Mouse (Mus musculus): Measurements from ENCODE around the gene Dctd.
A peak's percentile ranks its signal among the peaks of the same experiment; 100 is the strongest.

Dctd gene

GRCm38 (mm10) chr8:48098792-48099191, at the start of gene Dctd:
Dctd (plus strand) TSS chr8:48099092.
- no peak for DNase-seq (ENCODE audit: extremely low read depth, insufficient read length, low spot score)

GRCm38 (mm10) chr8:48053611-48054010, 45.3 kb upstream of the Dctd start:
- DNase-seq (ENCODE audit: extremely low read depth, insufficient read length, low spot score): no peak

- DNase-seq (ENCODE audit: extremely low read depth, insufficient read length, low spot score): no peak
Observed at GRCm38 (mm10) chr8:48063526-48064072, 35.3 kb upstream of the Dctd start.

GRCm38 (mm10) chr8:48074149-48074548, 24.7 kb upstream of the Dctd start:
- no peak for DNase-seq (ENCODE audit: extremely low read depth, insufficient read length, low spot score)

GRCm38 (mm10) chr8:48082343-48082742, 16.5 kb upstream of the Dctd start:
- no peak for DNase-seq (ENCODE audit: extremely low read depth, insufficient read length, low spot score)

- DNase-seq (ENCODE audit: extremely low read depth, insufficient read length, low spot score): no peak
Observed at GRCm38 (mm10) chr8:48090661-48091060, 8.2 kb upstream of the Dctd start.

- DNase-seq (ENCODE audit: extremely low read depth, insufficient read length, low spot score): no peak
Observed at GRCm38 (mm10) chr8:48095378-48095777, 3.5 kb upstream of the Dctd start.

- DNase-seq (ENCODE audit: extremely low read depth, insufficient read length, low spot score): no peak
Observed at GRCm38 (mm10) chr8:48097131-48097794, 1.6 kb upstream of the Dctd start.

GRCm38 (mm10) chr8:48098081-48098639, 732 bp upstream of the Dctd start:
- DNase-seq (ENCODE audit: extremely low read depth, insufficient read length, low spot score): no peak

- DNase-seq (ENCODE audit: extremely low read depth, insufficient read length, low spot score): no peak
Observed at GRCm38 (mm10) chr8:48100100-48100787, 1.4 kb downstream of the Dctd start.

- no peak for DNase-seq (ENCODE audit: extremely low read depth, insufficient read length, low spot score)
Observed at GRCm38 (mm10) chr8:48109373-48109855, 10.5 kb downstream of the Dctd start.

GRCm38 (mm10) chr8:48109856-48110780, 11.2 kb downstream of the Dctd start:
- DNase-seq (ENCODE audit: extremely low read depth, insufficient read length, low spot score): peak; percentile 91

- DNase-seq (ENCODE audit: extremely low read depth, insufficient read length, low spot score): no peak
Observed at GRCm38 (mm10) chr8:48114591-48114990, 15.7 kb downstream of the Dctd start.

- no peak for DNase-seq (ENCODE audit: extremely low read depth, insufficient read length, low spot score)
Observed at GRCm38 (mm10) chr8:48122991-48123390, 24.1 kb downstream of the Dctd start.

GRCm38 (mm10) chr8:48124857-48125256, 26.0 kb downstream of the Dctd start:
- DNase-seq (ENCODE audit: extremely low read depth, insufficient read length, low spot score): no peak

- no peak for DNase-seq (ENCODE audit: extremely low read depth, insufficient read length, low spot score)
Observed at GRCm38 (mm10) chr8:48126954-48127353, 28.1 kb downstream of the Dctd start.

GRCm38 (mm10) chr8:48130266-48130665, 31.4 kb downstream of the Dctd start:
- DNase-seq (ENCODE audit: extremely low read depth, insufficient read length, low spot score): no peak

GRCm38 (mm10) chr8:48133321-48133720, 34.4 kb downstream of the Dctd start:
- DNase-seq (ENCODE audit: extremely low read depth, insufficient read length, low spot score): no peak

- no peak for DNase-seq (ENCODE audit: extremely low read depth, insufficient read length, low spot score)
Observed at GRCm38 (mm10) chr8:48136804-48137650, 38.1 kb downstream of the Dctd start.

- DNase-seq (ENCODE audit: extremely low read depth, insufficient read length, low spot score): no peak
Observed at GRCm38 (mm10) chr8:48137651-48137937, 38.7 kb downstream of the Dctd start.
